Mouse (Mus musculus): ENCODE results near the gene Shc2.

The Shc2 gene

DNA sequence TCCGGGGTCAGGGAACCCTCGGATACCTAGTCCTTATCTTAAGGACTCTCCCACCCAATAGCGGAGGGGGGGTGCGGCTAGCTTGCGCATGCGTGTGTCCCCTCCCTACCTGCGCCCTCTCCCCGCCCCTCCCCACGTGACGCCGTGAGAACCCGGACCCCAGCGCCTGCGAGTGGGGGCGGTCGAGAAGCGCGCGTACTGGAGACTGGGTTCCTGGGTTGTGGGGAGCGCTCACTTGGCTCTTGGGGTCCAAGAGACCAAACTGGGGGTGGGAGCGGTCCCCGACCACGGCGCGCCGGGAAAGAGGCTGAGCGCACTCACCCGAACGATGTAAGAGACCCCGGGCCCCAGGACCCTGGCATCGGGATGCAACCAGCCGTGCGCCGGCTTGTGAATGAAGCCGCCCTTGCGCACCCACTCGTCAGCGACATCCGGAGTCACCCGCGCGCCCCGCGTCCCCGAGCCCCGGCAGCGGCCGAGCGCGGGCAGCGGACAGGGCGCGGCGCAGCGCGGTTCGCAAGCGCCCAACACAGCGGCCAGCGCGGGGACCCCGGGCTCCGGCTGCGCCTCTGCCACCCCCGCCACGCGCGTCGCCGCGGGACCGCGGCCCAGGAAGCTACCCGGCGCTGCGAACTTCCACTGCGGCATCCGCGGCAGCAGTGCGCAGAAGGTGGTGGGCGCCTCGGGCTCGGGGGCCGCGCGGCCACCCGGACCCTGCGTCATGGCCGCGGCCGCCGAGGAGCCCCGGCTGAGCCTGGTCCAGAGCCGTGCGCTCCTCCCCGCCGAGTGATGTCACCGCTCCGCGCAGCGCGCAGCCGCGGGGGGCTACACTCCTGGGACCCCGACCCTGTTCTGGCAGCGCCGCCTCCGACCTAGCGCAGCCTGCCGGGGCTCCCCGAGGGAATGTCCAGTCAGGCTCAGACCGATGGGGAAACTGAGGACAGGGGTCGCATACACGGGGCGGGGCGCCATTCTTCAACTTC is at the start of gene Shc2:
TSS of gene Shc2 (minus strand) at position 791 of the 983 bp plus-strand sequence.
- peak; percentile 86 for DNase-seq

DNA sequence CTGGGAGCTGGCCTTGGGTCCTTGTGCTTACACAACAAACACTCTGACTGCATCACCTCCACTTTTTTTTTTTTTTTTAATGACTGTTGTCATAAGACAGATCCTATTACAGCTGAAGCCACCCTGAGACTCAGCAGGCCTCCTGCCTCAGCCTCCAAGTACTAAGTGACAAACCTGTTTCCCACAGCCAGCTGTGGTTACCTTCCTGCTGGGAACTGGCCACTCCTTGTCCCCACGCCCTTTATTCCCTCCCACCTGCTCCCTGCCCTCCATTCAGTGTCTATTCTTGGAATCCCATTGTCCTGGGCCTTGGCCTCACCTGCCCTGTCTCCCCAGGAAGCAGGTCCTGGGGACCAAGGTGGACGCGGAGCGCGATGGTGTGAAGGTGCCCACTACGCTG is 49.8 kb upstream of the Shc2 start:
- no peak for DNase-seq

DNA sequence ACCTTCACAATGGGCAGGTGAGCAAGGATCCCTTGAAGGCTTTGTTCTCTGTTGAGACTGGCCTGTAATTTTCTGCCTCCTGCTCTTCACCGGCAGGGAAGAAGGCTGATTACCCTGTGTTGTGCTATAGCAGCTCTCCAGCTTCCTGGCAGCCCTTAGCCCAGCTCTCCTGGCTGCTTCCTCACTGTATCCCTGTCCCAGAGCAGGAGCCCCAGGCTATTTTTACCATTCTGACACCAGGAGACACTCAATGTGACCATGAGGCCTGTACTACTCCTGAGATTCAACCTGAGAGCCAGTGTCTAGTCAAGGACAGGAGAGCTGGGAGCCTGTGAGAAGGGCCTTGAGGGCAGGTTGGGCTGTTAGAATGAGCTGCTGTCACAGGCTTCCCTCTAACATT is 49.0 kb upstream of the Shc2 start:
- no peak for DNase-seq

DNA sequence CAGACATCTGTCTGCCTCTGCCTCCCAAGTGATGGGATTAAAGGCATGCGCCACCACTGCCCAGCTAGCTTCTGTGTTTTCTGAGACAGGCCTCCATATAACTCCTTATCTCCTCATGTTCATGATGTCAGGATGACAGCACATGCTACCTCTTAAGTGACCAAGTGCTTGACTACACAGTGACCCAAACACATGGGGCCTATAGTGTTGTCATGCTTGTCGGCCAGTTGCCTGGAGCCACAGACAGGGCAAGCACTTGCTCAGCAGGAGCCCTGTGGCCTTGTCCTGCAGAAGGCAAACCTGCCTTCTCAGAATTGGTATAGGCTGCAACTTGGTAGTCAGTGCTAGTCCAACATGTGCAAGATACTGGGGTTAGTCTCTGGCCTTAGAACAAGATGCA is 48.5 kb upstream of the Shc2 start:
- DNase-seq, result no peak

DNA sequence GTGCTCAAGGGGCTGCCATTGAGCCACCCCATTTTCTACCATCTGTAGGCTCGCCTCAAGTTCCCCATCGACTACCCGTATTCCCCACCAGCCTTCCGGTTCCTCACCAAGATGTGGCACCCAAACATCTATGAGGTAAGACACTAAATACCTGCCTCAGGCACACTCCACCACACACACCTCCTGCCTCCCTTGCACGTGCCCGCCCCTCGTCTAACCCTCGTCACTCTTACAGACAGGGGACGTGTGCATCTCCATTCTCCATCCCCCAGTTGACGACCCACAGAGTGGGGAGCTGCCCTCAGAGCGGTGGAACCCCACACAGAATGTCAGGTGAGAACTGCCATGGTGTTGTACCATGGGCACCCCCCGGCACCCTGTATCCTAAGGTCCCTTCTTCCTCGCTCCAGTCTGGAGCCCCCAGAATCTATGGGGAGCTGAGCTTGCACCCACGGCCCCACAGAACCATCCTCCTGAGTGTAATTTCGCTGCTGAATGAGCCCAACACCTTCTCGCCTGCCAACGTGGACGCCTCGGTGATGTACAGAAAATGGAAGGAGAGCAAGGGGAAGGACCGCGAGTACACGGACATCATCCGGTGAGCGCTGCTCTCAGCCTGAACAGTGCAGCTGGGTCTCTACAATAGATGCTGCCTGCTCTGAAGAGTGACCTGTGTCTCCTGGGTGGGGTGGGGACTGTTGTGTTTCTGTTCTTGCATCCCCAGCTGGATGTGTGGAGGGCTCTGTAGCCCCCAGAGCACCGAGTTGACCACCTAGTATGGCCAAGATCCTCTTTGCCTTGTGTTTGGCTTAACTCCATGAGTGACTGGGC is 47.3 kb upstream of the Shc2 start:
- no peak for DNase-seq

DNA sequence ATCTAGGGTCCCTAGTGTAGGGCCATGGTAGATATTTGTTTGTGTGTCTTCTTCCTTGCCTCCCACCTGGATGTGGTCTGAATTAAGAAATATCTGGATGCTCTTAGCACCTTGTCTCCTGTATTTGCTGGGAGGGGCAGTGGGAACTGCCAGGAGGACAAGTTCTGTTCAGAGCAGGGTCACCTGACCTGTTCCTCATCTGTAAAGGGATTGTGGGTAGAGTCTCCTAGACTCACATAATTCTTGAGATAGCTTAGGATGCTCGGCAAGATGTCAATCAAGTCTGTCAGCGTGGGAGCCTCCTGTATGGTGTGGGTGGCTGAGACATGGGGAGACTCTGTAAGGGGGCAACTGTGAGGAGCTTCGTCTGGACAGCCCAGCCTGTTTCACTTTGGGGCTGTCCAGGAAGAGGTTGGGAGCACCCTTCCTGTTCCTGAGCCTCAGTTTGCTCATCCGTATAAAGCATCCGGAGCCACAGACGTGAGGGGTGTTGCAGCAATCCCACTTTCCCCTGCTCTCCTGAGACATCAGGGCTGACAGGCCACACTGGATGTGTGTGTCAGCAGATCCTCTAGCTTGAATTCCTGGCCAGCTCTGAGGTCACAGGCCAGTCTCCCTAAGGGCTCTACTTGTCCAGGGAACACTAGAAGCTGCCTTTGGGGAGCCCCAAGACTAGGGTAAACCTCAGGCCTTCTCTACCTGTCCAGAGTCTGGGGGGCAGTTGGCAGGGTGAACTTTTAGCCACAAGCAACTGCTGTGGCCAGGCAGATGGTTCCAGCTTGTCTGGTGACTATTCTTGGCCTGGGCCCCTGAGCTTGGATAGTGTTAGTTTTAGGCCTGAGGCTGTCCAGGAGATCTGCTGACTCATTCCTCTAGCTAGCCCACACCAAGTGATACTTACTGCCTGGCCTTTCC is 46.3 kb upstream of the Shc2 start:
- no peak for DNase-seq

DNA sequence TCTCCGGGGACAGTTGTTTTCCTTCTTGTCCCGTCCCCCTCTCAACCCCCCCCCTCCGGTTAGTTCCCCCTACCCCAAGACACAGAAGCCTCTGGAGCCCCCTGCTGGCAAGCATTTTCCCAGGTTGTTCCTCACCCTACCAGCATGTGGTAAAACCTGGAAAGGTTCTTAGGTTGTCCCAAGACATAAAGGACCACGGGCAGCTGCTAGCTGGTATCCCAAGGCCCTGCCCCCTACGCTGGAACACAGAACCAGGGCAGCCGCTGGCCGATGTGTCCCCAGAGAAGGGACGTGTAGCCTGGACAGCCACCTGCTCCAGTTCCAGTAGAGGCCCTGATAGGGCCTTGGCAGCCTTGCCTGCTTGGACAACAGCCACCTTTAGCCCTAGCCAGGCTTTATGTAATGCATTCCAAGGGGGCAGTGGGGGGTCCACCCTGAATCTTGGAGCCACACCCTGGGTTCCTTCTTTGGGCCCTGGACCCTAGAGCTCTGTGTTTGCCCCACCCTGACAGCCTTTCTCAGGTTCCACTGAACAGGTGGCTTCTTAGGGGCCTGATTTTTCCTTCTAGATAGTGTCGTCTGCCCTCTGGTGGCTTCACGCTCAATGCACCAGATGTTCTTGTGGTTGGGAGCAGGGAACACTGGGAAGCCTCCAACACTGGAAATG is 45.3 kb upstream of the Shc2 start:
- DNase-seq, result peak; percentile 68

DNA sequence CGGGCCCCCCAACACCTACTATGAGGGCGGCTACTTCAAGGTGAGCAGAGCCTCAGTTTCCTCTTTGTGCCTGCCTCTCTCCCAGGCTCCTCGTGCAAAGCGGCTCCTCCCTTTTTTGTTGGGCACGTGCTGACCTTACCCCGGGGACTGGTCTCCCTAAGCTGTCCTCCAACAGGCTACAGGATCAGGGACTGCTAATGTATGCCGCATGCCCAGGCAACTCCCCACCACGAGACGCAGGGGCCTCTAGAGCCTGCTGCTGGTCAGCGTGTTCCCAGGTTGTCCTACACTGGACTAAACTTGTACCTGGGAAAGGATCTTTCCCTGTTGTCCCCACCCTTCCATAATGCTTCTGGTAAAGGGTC is 44.8 kb upstream of the Shc2 start:
- no peak for DNase-seq

DNA sequence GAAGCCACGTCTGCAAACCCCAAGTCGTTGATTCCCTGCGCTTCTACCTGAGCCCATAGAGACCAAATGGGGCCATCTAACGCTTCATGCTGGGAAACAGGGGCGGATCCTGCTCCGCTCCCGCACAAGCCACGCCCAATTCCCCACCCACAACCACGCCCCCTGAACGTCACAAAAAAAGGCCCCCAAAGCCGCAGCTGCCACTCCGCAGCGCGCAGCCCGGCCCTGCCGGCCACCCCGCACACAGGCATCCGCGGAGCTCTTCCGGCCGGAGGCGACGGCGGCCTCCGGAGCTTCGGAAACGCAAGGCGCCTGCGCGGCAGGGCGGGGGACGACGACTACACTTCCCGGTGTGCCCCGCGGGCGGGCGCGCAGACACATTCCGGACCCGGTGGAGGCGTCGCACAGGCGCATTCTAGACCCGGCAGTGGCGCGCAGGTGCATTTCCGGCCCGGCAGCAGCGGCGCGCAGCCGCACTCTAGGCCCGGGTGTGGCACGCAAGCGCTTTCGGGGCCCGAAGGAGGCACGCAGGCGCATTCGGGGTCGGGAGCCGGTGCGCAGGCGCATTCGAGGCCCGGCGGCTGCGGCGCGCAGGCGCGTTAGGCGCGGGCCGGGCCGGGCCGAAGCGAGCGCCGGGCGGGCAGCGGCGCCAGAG is 44.0 kb upstream of the Shc2 start, which contains the start of gene Cdc34:
TSS of gene Cdc34 (plus strand) at position 605 of the 655 bp plus-strand sequence.
- peak; percentile 98 for DNase-seq

DNA sequence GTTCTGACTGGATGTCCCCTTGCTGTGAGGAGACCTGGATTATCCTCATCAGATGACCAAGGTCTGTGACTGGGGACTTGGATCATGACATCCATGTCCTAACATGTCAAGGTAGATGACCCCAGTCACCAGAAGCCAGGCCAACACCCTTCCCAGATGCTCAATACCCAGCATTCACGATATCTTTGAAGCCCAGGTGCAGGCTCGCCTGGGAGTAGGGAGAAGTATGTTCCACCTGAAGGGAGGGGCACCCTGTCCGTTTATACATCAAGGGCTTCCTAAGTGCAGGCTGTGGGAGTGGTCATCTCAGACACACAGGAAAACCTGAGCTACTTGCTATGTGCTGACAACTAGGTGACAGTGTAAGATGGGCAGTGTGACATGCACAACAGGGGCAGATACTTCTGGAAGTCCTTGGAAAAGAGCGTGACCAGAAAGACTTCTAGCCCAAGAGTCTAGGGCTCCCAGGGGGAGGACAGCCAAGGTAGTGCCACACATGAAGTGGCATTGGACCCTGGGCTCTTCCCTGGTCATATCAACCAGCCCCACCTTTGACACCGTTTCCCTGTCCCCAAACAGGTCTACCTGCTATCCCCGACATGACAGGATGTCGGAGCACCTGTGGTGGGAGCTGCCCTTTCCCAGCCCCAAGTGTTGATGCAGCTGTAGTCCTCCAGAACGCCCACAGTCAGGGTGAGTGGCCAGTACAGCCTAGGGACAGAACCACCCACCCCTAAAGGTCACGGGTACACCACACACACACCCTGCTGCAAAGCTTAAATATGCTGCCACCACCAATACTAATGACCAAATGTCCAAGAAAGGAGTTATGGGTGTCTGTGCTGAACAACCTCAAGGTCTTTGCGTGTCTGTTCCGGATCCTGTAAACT is 43.1 kb upstream of the Shc2 start:
- no peak for DNase-seq

DNA sequence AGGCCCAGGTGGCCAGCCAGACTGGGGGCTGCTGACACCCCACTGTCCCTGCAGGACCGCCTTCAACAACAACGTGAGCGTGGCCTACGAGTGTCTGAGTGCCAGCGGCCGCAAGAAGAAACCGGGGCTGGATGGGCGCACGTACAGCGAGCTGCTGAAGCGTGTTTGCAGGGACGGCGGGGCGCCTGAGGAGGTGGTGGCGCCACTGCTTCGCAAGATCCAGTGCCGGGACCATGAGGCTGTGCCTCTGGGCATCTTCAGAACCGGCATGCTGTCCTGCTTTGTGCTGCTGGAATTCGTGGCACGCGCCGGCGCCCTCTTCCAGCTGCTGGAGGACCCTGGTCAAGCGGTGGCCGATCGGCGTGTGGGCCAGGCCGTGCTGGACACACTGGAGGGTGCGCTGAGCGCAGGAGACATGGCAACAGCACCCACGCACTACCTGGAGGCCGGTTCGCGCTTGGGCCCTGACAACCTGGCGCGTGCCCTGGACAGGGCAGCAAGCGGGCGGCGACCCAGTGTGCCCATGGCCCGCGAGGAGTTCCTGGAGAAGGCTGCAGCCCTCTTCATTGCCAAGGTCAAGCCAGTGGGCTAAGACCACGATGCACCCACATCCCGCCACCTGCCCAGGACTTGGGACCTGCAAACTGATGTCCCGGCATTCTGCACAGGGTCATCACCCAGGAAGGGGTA is 37.8 kb upstream of the Shc2 start:
- no peak for DNase-seq

DNA sequence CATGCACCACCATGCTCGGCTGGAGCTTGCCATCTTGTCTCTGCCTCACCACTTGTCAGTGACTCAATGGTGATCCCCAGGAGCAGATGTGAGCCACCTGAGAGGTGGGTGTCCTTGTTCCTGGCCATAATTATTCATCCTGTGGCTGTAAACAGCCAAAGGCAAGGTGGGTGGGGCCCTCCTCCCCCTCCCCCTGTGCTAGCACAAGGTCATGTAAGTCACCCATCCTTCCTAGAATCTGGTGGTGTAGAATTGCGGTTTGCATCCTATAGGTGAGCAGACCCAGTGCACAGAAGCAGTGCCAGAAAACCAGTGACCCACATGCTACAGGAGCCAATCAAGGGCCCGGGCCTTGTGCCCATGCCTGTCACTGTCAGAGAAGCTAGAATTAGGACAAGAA is 35.3 kb upstream of the Shc2 start:
- no peak for DNase-seq

DNA sequence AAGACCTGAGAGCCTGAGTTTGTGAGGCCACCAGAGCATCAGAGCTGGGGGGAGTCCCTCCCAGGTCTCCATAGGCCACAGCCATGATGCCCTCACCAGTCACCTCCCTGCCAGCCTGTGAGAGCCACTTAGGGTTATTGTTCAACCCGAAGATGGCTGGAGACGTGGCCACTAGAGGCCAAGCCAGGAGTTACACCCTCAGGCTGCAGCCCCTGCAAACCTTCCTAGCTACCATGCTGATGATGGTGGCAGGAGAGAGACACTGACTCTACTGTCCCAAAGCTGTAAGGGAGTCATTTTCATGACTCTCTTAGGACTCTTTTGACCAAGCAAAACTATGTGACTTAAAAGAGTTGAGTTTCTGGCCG is 34.4 kb upstream of the Shc2 start:
- no peak for DNase-seq

DNA sequence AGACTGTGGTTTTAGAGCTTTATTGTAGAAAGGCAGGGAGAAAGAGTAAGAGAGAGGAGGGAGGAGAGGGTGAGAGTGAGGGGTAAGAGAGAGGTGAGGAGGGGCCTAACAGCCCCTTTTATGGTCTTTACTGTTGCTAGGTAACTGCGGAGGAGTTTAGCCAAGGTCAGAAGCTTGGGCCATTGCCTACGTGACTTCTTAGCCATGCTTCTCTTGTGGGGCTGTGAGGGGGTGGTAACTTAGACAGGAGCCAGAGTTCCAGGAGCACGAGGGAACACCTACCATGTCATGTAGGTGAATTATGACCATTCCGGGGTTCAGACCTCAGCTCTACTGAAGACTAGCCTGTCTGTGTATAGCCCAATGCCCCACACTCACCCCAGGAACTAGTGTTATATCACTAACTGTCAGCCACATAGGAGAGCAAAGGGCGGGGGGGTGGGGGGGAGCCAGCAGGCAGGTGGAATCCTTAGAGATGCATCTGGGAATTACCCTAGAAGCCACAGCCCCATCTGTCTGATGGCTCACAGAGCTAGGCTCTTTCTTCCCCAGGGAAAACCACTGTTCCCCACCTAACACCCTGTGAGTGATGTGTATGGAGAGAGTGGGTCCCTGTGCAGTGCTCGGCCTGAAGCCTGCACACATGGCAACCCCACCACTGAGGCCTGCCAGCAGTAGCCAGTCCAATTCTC is 33.8 kb upstream of the Shc2 start:
- DNase-seq, result no peak

DNA sequence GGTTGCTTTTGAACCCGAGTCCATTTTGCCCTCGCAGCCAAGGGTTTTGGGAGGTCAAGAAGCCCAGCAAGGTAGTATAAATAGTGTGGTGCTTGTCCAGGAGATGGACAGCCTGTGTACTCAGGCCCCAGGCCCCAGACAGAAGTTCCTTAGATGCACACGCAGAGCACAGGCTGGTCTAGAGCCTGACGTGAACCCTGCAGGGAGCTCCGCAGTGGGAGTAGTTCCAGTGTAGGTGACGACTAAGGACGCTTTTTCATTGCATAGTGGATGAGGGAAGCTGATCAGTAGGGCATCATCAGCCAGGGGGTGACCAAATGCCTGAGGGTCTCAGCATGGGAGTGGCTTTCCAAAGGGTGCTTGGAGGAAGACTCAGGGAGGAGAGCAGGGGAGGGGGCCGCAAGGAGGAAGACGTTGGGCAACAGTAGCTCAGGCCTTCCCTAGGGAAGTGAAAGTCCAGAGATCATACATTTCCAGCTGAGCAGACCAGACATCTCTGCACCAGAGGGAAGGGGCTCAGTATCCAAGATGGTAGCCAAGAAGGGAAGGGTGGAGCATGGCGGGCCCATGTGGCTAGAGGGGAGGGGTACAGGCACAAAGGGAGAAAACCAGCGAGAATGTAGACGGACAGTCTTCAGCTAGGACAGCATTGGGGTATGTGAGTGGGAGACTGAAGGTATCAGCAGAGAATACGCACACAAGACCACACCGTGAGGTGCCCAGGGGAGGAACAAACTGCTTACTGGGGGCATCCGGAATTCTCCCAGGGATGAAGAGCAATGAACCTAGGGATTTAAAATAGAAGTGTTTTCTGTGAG is 32.6 kb upstream of the Shc2 start:
- DNase-seq, result no peak

DNA sequence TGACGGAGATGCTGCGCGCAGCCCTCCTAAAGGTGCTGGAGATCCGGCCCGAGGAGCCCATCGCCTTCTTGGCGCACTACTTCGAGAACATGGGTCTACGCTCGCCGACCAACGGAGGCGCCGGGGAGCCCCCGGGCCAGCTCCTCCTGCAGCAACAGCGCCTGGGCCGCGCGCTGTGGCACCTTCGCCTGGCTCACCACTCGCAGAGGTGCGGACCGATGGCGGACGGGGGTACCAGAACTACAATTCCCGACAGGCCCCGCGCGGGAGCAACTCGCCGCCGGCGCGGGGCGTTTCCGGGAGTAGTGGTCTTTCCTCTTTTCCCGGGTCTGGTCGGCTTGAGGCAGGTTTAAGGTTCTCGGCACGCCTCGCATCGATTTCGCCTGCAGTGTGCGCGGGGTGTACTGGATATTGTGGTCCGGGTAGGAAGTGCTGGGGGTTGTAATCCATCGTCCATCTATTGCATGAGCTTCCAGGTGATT is 31.9 kb upstream of the Shc2 start:
- DNase-seq, result peak; percentile 84

DNA sequence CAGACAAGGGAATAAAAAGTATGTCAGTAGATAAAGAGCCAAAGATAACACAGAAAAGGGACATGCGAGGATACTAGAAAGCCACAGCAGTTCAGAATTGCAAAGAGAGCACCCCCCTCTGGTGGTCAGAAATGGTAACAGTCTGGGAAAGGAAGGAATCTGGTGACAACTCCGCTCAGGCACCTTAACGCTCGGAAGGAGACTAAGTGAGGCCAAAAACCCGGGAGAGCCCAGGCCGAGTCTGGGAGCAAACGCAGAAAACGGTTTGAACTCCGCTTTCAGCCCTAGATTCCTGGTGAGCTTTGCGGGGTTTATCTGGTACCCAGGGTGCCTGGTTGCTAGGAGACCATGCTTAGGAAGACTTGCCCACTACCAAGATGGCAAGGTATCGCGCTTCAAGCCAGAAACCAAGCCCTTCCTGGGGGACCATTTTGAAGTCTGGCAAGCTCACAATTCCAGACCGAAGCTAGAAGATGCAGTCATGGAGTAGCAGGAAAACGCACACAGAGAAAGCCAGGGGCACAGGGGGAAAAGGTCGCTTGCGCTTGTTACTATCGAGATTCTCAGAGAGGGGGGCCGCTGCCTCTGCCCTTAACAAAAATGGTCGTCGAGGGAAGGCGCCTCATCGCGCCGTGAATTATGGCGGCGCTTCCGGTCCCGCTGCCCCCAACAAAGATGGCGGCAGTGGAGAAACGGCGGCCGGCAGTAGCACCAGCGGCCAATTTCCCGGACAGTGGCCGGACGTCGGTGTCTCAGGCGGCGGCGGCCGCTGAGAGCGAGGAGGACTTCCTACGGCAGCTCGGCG is 31.3 kb upstream of the Shc2 start, which contains the start of gene Tpgs1:
TSS of gene Tpgs1 (plus strand) at position 599 of the 805 bp plus-strand sequence.
- peak; percentile 89 for DNase-seq
